Mouse (Mus musculus): ENCODE measurements around the gene Serinc2.
"Not testable (repeated sequence)": the region's sequence is repeated elsewhere in the genome, so short reads cannot be mapped to it uniquely, and the experiment has no call there.

Serinc2 gene

DNA sequence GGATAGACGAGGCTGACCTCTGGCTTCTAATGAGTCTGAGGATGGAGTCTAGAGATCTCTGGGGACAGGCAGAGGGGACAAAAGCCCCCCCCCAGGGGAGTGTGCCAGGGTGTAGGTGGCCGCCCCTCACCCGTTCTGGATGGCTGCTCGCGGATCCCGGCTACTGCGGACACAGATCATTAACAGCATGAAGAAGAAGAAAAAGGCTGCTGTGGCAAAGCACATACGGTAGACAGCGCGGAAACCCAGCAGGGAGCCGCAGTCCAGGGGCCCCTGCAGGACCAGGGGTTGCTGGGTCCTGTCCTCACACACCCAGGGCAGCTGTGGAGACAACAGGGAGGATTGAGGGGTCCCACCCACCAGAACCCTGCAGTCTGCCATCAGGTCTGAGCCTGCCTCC lies 14.9 kb downstream of the Serinc2 start:
- DNase-seq (ENCODE audit: low spot score in 2 of 2): no peak

- no peak for DNase-seq (ENCODE audit: low spot score in 2 of 2)
Measured at GRCm38 (mm10) chr4:130260406-130260805, 18.6 kb downstream of the Serinc2 start.

DNA sequence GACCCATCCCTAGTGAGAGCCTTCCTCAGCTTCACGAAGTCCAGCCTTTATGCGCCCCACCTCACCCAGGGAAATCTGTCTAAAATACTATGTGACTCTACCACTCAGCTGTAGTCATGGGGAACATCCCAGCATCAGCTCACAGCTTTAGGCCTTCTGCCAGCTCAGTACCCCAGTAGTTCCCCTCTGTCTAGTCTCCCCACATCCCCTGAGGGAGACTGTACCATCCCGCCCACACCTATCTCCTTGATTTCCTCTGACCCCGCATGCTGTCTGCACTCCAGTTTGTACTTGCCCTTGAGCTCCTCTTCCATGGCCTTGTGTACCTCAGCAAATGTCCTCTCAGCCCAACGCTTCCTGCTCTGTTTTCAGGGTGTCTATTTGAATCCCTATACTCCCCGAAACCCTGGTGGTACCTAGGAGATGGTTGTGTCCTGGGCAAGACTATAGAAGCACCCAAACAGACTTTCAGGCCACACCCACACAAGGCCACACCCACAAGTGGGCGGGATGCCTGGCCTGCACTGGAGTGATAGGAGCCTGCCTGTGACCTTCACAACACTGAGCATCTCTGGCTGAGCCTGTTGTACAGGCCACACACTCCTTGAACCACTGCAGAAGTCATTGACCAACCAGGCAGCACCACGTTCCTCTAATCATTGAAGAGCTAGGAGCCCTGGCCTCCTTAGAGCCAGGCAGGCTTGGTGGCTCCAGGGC lies 26.4 kb downstream of the Serinc2 start:
- DNase-seq (ENCODE audit: low spot score in 2 of 2): no peak

- no peak for DNase-seq (ENCODE audit: low spot score in 2 of 2)
Measured at GRCm38 (mm10) chr4:130251763-130252162, 27.2 kb downstream of the Serinc2 start.

GRCm38 (mm10) chr4:130251172-130251705 lies 27.8 kb downstream of the Serinc2 start:
- DNase-seq (ENCODE audit: low spot score in 2 of 2): no peak

- DNase-seq (ENCODE audit: low spot score in 2 of 2): no peak
Measured at GRCm38 (mm10) chr4:130248636-130249035, 30.4 kb downstream of the Serinc2 start.

GRCm38 (mm10) chr4:130246132-130246531 lies 32.9 kb downstream of the Serinc2 start:
- DNase-seq (ENCODE audit: low spot score in 2 of 2): peak; percentile 27 to 30

DNA sequence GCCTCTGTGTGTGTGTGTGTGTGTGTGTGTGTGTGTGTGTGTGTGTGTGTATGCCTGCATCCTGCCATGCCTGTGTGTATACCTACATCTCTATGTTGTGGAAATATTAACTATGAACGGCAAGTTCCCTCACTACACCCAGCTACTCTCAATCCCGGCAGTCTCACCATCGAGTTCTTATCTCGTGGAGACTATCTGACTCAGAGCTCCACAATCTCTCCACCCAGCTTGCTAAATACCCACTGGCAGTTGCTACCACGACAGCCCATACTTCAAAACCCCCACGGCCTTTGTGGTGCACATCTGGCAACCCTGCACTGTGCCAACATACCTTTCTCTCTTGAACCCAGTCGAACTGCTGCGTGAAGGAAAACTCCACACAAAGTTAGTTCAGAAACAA lies 34.3 kb downstream of the Serinc2 start:
- no peak for DNase-seq (ENCODE audit: low spot score in 2 of 2)

DNA sequence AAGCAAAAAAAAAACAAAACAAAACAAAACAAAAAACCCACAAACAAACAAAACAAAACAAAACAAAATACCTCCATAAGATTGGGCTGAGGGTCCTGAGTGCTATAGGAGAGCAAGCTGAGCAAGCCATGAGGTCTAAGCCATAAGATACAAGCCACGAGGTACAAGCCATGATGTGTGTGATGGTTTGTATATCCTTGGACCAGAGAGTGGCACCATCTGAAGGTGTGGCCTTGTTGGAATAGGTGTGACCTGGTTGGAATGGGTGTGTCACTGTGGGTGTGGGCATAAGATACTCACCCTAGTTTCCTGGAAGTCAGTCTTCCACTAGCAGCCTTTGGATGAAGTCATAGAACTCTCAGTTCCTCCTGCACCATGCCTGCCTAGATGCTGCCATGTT lies 35.4 kb downstream of the Serinc2 start:
- not testable (repeated sequence) for DNase-seq (ENCODE audit: low spot score in 2 of 2)

DNA sequence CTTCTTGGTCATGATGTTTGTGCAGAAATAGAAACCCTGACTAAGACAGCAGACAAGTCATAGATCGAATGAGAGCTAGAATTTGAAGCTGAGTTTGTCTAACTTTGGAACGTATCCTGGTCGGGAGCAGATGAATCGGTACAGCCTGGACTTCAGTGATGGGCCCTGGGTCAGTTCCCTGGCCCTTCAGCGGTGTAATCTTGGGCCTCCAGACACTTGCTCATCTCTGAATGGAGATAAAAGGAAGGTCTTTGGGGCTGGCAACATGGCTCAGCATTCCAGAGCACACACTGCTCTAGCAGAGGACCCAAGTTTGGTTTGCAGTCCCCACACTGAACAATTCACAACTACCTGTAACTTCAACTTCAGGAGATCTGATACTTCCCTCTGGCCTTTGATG lies 36.0 kb downstream of the Serinc2 start:
- no peak for DNase-seq (ENCODE audit: low spot score in 2 of 2)

GRCm38 (mm10) chr4:130240695-130241094 lies 38.3 kb downstream of the Serinc2 start:
- no peak for DNase-seq (ENCODE audit: low spot score in 2 of 2)

DNA sequence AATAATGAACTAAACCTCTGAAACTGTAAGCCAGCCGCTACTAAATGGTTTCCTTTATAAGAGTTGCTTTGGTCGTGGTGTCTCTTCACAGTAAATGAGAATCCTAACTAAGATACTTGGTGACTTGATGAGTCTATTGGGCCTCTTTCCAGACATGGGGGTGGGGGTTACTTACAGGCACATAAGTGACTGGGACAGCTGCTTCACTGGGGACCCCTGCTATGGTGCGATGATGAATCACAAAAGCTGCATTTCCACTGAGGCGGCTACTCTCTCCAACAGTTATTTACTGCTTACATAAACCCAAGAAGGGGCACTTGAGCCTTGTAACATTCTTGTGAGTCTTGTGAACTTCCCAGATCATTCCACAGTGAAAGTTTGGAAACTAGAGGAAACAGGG lies 41.4 kb downstream of the Serinc2 start:
- no peak for DNase-seq (ENCODE audit: low spot score in 2 of 2)

DNA sequence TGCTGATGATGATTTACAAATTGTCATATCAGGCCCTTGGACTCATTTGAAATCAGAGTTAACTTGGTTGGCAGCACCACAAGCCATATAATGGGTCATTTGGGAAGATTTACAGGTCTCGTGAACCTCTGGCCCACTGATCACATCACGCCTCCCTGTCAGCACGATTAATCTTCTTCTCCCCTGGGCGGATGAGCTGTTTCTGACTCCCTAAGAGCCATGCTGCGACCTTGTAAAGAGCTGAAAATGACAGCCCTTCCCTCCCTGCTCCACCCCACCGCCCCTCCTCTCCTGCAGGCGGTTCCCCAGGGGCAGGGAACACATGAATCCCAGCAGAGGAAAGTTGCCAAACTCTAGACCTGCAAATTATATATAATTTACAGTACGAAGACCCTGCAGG lies 42.6 kb downstream of the Serinc2 start:
- DNase-seq (ENCODE audit: low spot score in 2 of 2): no peak

GRCm38 (mm10) chr4:130224071-130224470 lies 54.9 kb downstream of the Serinc2 start:
- no peak for DNase-seq (ENCODE audit: low spot score in 2 of 2)

DNA sequence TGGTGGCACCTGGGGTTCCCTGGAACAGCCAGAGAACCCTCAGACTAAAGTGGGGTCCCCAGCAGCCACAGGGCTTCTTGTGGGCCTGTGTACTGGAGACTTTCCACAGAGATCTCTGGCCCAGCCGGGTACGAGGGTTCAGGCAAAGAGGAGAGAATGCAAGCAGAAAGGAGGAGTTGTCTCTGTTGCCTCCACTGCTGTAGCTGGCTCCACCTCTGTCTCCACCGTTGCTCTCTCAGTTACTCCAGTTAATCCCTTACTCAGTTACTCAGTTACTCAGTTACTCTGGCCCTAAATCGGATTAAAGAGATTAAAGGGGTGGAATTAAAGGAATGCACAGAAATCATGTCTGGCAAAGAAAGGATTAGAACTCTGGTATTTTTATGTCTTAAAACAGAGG lies 56.8 kb downstream of the Serinc2 start, which contains the start of gene Gm853:
TSS of gene Gm853 (minus strand) at position 223 of the 400 bp plus-strand sequence.
- DNase-seq (ENCODE audit: low spot score in 2 of 2): no peak

DNA sequence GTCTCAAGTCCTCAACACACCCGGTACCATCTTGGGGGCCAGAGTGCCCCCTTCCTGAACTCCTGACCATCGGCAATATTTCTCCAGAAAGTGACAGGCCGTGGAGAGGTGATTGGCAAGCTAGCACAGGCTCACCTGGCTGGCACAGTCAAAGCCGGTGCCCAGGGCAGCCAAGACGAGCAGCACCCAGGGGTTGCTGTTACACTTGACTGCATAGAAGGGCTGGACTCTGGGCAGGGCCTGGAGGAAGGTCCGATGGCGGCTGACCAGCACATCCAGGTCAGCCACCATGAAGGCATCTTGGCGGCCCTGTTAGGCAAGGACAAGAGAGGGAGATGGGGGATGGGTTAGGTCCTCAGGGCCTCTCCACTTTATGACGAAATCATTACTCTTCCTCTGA lies 58.8 kb downstream of the Serinc2 start:
- DNase-seq (ENCODE audit: low spot score in 2 of 2): no peak

DNA sequence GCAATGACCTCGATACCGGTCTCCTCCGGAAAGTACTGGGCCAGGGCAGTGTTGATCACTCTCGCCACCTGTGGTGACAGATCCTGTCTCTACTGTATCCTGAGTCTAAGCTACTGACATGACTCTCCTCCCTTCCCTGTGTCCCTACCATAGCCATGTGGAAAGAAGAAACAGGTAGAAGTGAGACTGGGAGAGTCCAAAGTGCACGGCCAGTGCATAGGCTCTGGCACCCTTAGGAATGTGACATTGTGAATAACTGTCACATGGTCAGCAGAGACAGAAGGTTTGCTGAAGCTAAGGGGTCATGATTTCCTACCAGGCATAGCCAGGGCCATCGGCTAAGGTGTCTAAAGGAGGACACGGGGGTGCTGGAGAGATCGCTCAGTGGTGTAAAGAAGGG lies 63.6 kb downstream of the Serinc2 start:
- no peak for DNase-seq (ENCODE audit: low spot score in 2 of 2)

DNA sequence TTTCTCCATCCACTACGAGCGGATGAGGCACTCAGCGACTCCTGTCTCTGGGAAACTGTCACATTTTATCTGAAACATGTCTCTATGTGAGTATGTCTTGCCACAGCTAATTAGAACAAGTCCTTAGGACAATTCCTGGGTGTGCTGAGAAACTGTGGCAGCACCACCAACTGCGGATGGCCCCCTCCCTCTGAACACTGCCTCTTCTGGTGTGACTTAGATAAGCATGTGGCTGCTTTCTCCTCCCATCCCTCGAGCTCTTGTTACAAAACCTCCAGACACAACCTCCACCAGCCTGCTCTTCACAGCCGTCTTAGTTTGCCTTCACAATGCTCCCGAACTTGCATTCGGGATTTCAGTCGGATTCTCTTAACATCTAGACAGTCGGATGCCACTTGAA lies 65.1 kb downstream of the Serinc2 start:
- DNase-seq (ENCODE audit: low spot score in 2 of 2): no peak

DNA sequence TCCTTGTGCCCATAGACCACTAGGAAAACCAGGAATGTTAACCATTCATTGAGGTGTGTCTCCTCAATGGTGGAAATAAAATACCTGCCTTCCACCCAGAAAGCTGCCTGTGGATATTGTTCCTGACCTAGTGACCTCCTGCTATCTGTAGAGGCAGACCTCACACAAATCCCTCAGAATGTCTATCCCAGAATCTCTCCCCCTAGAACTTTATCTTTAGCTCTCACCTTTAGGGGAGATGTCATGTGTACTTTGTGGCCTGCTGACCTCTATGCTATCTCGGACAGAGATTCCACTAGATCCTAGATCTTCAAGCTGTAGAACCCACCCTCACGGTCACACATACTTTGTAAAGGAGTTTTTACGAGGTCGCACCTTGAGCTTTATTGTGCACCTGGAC lies 65.8 kb downstream of the Serinc2 start:
- DNase-seq (ENCODE audit: low spot score in 2 of 2): no peak

DNA sequence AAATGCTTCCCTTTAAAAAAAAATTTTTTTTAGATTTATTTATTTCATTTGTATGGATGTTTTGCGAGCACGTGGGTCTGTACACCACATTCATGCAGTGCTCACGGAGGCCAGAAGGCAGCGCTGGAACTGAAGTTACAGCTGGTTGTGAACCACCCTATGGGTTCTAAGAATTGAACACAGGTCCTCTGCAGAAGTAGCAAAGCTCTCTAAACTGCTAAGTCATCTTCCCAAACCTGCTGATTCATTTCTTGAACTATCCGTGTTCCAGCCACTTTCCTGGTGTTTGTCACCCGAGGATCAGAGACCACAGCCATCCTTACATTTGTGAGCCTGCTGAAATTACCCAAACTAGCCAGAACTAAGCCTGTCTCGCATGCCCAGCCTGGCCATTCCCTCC lies 66.6 kb downstream of the Serinc2 start:
- no peak for DNase-seq (ENCODE audit: low spot score in 2 of 2)

DNA sequence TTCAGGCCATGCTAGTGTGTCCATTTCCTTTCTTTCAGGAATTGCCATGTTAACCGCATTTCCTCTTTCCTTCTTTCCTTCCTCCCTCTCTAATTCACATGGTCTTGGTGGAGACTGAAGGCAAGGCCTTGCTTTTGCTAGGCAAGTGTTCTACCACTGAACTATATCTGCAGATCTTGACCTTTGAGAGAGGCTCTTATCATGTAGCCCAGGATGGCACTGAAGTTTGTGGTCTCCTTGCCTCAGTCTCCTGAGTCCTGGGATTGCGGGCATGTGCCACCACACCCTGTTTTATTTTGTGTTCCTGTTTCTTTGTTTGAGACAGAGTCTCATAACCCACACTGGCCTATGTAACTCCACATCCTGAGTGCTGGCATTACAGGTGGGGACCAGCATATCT lies 67.1 kb downstream of the Serinc2 start:
- no peak for DNase-seq (ENCODE audit: low spot score in 2 of 2)

Measured in urinary bladder, adult 18-20 months (tissue).